ENCODE assay signal across 18 mouse cellular contexts in genomic region chr5:36176409-36176808, GRCm38 (mm10). TPM values are rescaled to one million over a fixed set of nuclear protein-coding genes. Genes with fewer than 3 reads are reported as not detected.
A peak's percentile ranks its signal among the peaks of the same experiment; 100 is the strongest.
DNase-seq lines count a peak whose midpoint lies in the region; TF ChIP-seq lines count a peak whose summit lies in the region.
"Had no signal": no experiment of that assay in that cellular context is flagged by ENCODE, and none has a peak within 500 bp of the region (broad histone marks: within the 10 kb centered on the region; RNA-seq: fewer than 3 reads in every experiment).

No protein-coding gene starts in this region.

- DNase-seq in gastrocnemius, adult 2 months, result peak; percentile 59
- DNase-seq in gastrocnemius, postnatal 36 days, result no peak
- peak; percentile 91 for DNase-seq in liver, adult 2 months (ENCODE audit: extremely low read depth, low read depth, low spot score)
- no peak for DNase-seq in liver
- DNase-seq in adrenal gland, postnatal 10 days, result peak; percentile 37
- peak; percentile 67 to 77 for DNase-seq in kidney, postnatal 4 days
- no peak for DNase-seq in left cerebral cortex, postnatal 36 days (ENCODE audit: low spot score in 2 of 2)
- no peak for DNase-seq in spleen, postnatal 14 days (ENCODE audit: low spot score in 2 of 2)
- DNase-seq: cerebellum, postnatal 14 days; left cerebral cortex, postnatal 4 days; thymus, adult 18-20 months had no signal

- intact Hi-C loops in gastrocnemius, adult 2 months (cut with DNase I), result no loop called here
- intact Hi-C loops in gastrocnemius, postnatal 36 days (cut with DNase I), result no loop called here
- intact Hi-C loops in left cerebral cortex, postnatal 36 days (cut with DNase I), result no loop called here

- H3K79me2 ChIP-seq in liver, adult 2 months (ENCODE audit: control insufficient read depth, insufficient read depth, low read length), result no peaks in the 10 kb centered on the region

- TF ChIP-seq POLR2A in liver, adult 2 months (IDR thresholded peaks at IDR 0.05; ENCODE audit: extremely low read depth, insufficient read depth, low read length), result no peak

- no peak for TF ChIP-seq CTCF in gastrocnemius, adult 2 months (IDR thresholded peaks at IDR 0.05)
- TF ChIP-seq CTCF in liver, adult 2 months (IDR thresholded peaks at IDR 0.05; ENCODE audit: low read depth, low read length), result no peak

- H3K4me1 ChIP-seq in liver, adult 2 months (ENCODE audit: control insufficient read depth, insufficient read depth, low read length), result peaks cover 8% of the 10 kb centered on the region
- H3K4me1 ChIP-seq: lung, embryonic 15.5 days had no signal

- no peaks in the 10 kb centered on the region for H3K36me3 ChIP-seq in liver, adult 2 months (ENCODE audit: control insufficient read depth, insufficient read depth, low read length)
- H3K36me3 ChIP-seq: heart, embryonic 13.5 days; lung, embryonic 15.5 days had no signal

- H3K27me3 ChIP-seq in liver, adult 2 months (ENCODE audit: control insufficient read depth, insufficient read depth, low read length), result no peaks in the 10 kb centered on the region
- H3K27me3 ChIP-seq: lung, embryonic 15.5 days had no signal

- no peak overlapping the region for H3K27ac ChIP-seq in gastrocnemius, adult 2 months
- peak overlapping the region; percentile 71 for H3K27ac ChIP-seq in liver, adult 2 months (replicated peaks; ENCODE audit: insufficient read depth, low read depth, low read length)
- H3K27ac ChIP-seq: heart, embryonic 13.5 days; lung, embryonic 15.5 days had no signal

- WGBS in liver, adult 2 months, result 44% methylated on average over 11 of the region's 11 CpGs

- H3K9ac ChIP-seq in liver, adult 2 months (ENCODE audit: low read depth, low read length), result no peak overlapping the region
- H3K9ac ChIP-seq: heart, embryonic 13.5 days; lung, embryonic 15.5 days had no signal

- H3K4me3 ChIP-seq in gastrocnemius, adult 2 months, result no peak overlapping the region
- no peak overlapping the region for H3K4me3 ChIP-seq in liver, adult 2 months (ENCODE audit: insufficient read depth, low read depth, low read length)
- H3K4me3 ChIP-seq: heart, embryonic 13.5 days; lung, embryonic 15.5 days had no signal

RNA-seq across cellular contexts. Expression of gene Psapl1, which starts 27.4 kb away (rescaled TPM):
- total RNA-seq in gastrocnemius, adult 2 months (2021), result not detected
- total RNA-seq in gastrocnemius, postnatal 36 days (2021), result not detected
- not detected in 2 replicates for total RNA-seq in liver, adult 2 months (2014; rRNA removed)
- polyA plus RNA-seq in liver, adult 2 months (2012; rRNA removed), result not detected in 2 replicates
- total RNA-seq in adrenal gland, postnatal 10 days (2021), result not detected
- not detected for total RNA-seq in left cerebral cortex, postnatal 36 days (2021)
- total RNA-seq: ES-E14; layer of hippocampus, postnatal 14 days; left cerebral cortex, postnatal 4 days had no signal
- polyA plus RNA-seq: inflammation-experienced regulatory T-cells, adult 6 months; midbrain, embryonic 16.5 days; neural tube, embryonic 14.5 days had no signal

Comparison
In these comparisons a context has a peak if more than half of its experiments do, and no peak if none do; other contexts are left out.
1. DNase-seq: peak in gastrocnemius, adult 2 months (single experiment), liver, adult 2 months (single experiment), adrenal gland, postnatal 10 days (single experiment) and kidney, postnatal 4 days (2 of 2); none in gastrocnemius, postnatal 36 days (0 of 2), liver (single experiment), left cerebral cortex, postnatal 36 days (0 of 2) and spleen, postnatal 14 days (0 of 2).